Mouse (Mus musculus) embryonic fibroblast, embryonic 13.5 days (primary cell): ENCODE data around the gene Art4.
A peak's percentile ranks its signal among the peaks of the same experiment; 100 is the strongest.

ENCODE experiments used
- CTCF ChIP-seq: IDR thresholded peaks from 2 replicates; pipeline ENCODE4 v1.5.1; 2011; ENCODE audit warnings: mild to moderate bottlenecking, control low read depth, low read length, moderate library complexity, borderline replicate concordance; ENCODE audit not compliant: insufficient read depth
- POLR2A ChIP-seq: IDR thresholded peaks from 2 replicates; pipeline ENCODE4 v1.6.1; 2011; ENCODE audit warnings: low read depth, mild to moderate bottlenecking, control low read depth, low read length, moderate library complexity

DNA sequence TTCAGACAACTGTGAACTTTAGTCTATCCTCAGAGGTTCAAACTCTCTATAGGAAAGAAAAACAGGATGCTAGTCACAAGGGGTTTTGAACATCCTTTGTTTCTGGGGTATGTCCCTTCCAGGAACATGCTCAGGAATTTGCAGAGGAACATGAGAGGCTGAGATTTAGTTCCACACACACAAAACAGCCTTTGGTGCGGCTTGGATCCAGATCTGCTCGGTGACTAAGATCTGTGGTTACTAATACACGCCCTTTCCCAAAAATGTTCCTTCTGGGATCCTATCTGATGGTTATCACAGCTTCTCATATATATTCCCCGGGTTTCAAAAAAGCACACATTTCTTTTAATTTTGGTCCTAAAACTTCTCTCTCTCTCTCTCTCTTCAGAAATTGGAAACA lies 40.3 kb upstream of the Art4 start:
- TF ChIP-seq POLR2A (peak; percentile 14; the same call in 1 of the 2 replicates), CTCF (no peak)
